Mouse (Mus musculus) thymus, postnatal 0 days (tissue): ENCODE results near the gene Hspb7. TPM values are rescaled to one million over a fixed set of nuclear protein-coding genes. Genes with fewer than 3 reads are reported as not detected.

Experiments
- DNase-seq: peaks from one replicate; pipeline ENCODE4 v3.0.0-alpha.2; 2015; ENCODE audit warnings: low spot score
- polyA plus RNA-seq: library from polyadenylated mRNA; unstranded; fragments of >200 nt; fragmentation: Nextera tagmentation; extraction: Ambion mirVana; gene quantifications from 2 replicates; pipeline ENCODE4 v1.2.1, GENCODE M21; 2015

Gene Hspb7
- polyA plus RNA-seq, 1 experiment from 2014 or later: not detected

GRCm38 (mm10) chr4:141444451-141445327 lies 24.1 kb downstream of the Hspb7 start, which contains the start of gene Zbtb17:
TSS of gene Zbtb17 (plus strand) at chr4:141444654.
- peak; percentile 92 for DNase-seq

GRCm38 (mm10) chr4:141445328-141445720 lies 24.7 kb downstream of the Hspb7 start:
- no peak for DNase-seq

- no peak for DNase-seq
Observed at GRCm38 (mm10) chr4:141446211-141446610, 25.6 kb downstream of the Hspb7 start.

GRCm38 (mm10) chr4:141451251-141451650 lies 30.7 kb downstream of the Hspb7 start:
- DNase-seq: no peak

GRCm38 (mm10) chr4:141451916-141452450 lies 31.4 kb downstream of the Hspb7 start:
- no peak for DNase-seq

- DNase-seq: peak; percentile 73
Observed at GRCm38 (mm10) chr4:141454581-141455350, 34.2 kb downstream of the Hspb7 start.

- no peak for DNase-seq
Observed at GRCm38 (mm10) chr4:141455526-141455925, 34.9 kb downstream of the Hspb7 start.

DNA sequence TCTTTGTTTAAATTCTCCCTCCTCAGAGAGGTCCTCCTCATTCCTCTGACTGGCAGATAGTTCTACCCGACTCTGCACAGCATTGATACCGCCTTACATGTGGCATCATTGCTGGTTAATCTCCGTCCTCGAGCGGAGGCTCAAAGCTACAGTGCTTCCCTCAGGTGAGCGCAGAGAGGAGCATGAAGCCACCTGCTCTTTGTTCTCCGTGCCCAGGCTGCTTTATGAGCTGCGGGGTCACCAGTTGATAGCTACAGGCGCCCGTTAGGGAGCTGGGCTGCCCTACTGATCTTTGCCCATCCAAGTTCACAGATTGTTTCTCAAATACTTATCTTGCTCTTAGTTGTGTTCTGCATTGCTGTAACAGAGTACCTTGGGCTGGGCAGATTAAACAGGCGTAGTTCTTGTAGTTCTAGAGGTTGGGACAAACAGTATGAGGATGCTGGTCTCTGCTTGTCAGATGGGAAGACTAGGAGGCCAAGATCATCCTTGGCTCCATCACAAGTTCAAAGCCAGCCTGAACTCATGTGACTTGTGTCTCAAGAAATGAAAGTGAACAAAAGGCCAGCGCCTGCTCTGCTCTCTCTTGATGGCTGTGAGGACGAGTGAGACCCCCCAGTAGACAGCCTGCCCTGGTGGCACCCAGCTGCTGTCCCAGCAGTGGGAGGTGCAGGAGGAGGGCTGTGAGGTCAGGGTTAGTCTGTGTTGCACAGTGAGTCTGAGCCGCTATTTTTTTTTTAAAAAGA lies 35.8 kb downstream of the Hspb7 start:
- no peak for DNase-seq

GRCm38 (mm10) chr4:141458236-141458635 lies 37.7 kb downstream of the Hspb7 start:
- DNase-seq: no peak

- no peak for DNase-seq
Observed at GRCm38 (mm10) chr4:141458888-141459287, 38.3 kb downstream of the Hspb7 start.

GRCm38 (mm10) chr4:141459766-141460165 lies 39.2 kb downstream of the Hspb7 start:
- no peak for DNase-seq

DNA sequence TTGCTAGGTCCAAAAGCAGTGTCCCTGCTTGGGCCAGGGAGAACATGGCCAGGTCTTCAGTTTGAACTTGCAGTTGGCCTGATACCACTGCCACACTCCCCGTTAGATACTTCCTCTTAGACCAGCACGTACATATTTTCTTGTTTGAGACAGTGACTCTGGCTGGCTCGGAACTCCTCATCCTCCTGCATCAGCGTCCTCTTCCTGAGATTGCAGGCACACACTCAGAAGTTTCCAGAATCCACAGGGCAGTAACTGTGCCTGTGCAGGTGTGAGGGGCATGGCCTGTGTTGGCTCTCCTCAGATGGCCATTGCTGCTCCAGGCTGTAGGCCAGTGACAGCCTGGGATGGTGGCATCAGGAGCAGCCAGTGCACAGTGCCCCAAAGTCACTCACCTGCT lies 39.9 kb downstream of the Hspb7 start:
- DNase-seq: no peak

- DNase-seq: no peak
Observed at GRCm38 (mm10) chr4:141461088-141461487, 40.5 kb downstream of the Hspb7 start.

GRCm38 (mm10) chr4:141461576-141461975 lies 41.0 kb downstream of the Hspb7 start:
- DNase-seq: no peak

GRCm38 (mm10) chr4:141463472-141463871 lies 42.9 kb downstream of the Hspb7 start:
- no peak for DNase-seq

- DNase-seq: no peak
Observed at GRCm38 (mm10) chr4:141464722-141465121, 44.1 kb downstream of the Hspb7 start.

- no peak for DNase-seq
Observed at GRCm38 (mm10) chr4:141465512-141466288, 45.1 kb downstream of the Hspb7 start.

GRCm38 (mm10) chr4:141466289-141466795 lies 45.8 kb downstream of the Hspb7 start:
- DNase-seq: no peak

DNA sequence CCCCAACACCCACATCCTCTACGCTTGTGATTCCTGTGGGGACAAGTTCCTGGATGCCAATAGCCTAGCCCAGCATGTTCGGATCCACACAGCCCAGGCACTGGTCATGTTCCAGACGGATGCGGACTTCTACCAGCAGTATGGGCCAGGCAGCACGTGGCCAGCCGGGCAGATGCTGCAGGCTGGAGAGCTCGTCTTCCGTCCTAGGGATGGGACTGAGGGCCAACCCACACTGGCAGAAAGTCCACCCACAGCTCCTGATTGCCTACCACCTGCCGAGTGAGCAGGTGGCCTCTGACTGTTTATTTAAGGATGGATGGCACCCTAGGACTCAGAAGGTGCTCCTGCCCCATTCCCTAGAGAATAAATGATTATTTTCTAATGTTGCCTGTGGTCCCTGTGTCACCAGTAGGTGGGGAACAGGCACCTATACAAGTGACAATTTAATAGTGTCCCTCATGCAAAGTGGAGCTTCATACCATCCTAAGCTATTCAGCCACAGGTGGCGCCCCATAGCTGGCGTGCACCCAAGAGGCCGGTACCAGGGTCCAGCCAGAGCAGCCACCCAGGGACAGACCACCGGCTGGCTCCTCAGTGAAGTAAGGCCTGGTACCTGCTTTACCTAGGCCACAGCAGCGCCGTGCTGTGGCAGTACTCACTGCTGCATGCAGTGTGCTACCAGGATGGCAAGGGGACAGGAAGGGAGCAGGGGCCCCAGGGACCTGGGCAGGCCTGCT lies 46.4 kb downstream of the Hspb7 start:
- no peak for DNase-seq

DNA sequence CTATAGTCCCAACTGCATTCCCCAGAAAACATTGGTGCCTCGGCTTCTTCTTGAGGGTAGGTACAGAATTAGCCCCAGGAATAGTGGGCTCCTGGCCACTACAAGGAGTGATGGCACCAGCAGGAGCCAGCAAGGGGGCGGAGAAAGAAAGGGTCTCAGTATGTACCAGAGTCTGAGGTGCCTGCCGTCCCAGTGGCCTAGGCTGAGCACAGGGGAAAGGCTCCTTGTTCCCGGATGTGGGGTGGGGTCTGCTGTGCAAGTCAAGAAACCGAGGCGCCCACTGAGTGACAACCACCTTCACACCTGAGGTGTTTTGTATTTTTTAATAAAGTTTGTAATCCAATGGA lies 47.0 kb downstream of the Hspb7 start:
- no peak for DNase-seq
